Mouse (Mus musculus) thymus, adult 2 months (tissue): ENCODE results near the gene Nav1.

ENCODE experiments used
- CTCF ChIP-seq: fragments of 200-500 bp; IDR thresholded peaks from 2 replicates; pipeline ENCODE4 v1.5.1; 2012; ENCODE audit warnings: mild to moderate bottlenecking, control low read depth, low read length, moderate library complexity, borderline replicate concordance; ENCODE audit not compliant: control insufficient read depth, poor library complexity, insufficient read depth; ENCODE audit errors: extremely low read depth
- POLR2A ChIP-seq: fragments of 200-500 bp; IDR thresholded peaks from 2 replicates; pipeline ENCODE4 v1.6.1; 2012; ENCODE audit warnings: mild to moderate bottlenecking, low read length, control low read depth, moderate library complexity; ENCODE audit not compliant: control insufficient read depth, poor library complexity, insufficient read depth; ENCODE audit errors: extremely low read depth

- TF ChIP-seq CTCF = no peak
- no peak for TF ChIP-seq POLR2A
These were observed 146.6 kb downstream of the Nav1 start for GRCm38 (mm10) chr1:135460521-135460920.
